Mouse (Mus musculus) ES-Bruce4 (cell line): ENCODE measurements at regions not wholly inside any gene's neighbourhood (a gene's known extent, or its start where the extent isn't known, plus 50 kb on each side); places are given as distances from the start of the nearest gene placed in this dataset.

Source experiments
- H3K27ac ChIP-seq: 2 replicates; pipeline ENCODE4 v1.5.1; 2012; ENCODE audit warnings: low read length, inconsistent platforms; ENCODE audit not compliant: insufficient read depth
- H3K27me3 ChIP-seq: 2 replicates; pipeline ENCODE4 v1.6.1; 2012; ENCODE audit warnings: mild to moderate bottlenecking, low read length, inconsistent platforms; ENCODE audit not compliant: control insufficient read depth, poor library complexity, insufficient read depth, severe bottlenecking
- H3K36me3 ChIP-seq: 2 replicates; pipeline ENCODE4 v1.6.1; 2012; ENCODE audit warnings: inconsistent platforms, mild to moderate bottlenecking, low read length, moderate library complexity; ENCODE audit not compliant: control insufficient read depth, poor library complexity, insufficient read depth, severe bottlenecking
- H3K4me1 ChIP-seq: one replicate; pipeline ENCODE4 v1.8.1; 2011; ENCODE audit warnings: low read length; ENCODE audit not compliant: control insufficient read depth, insufficient read depth
- H3K4me3 ChIP-seq: 2 replicates; pipeline ENCODE4 v1.5.1; 2011; ENCODE audit warnings: low read depth, mild to moderate bottlenecking, low read length
- H3K9ac ChIP-seq: 2 replicates; pipeline ENCODE4 v1.6.1; 2012; ENCODE audit warnings: low read depth, mild to moderate bottlenecking, inconsistent platforms; ENCODE audit not compliant: poor library complexity, severe bottlenecking
- H3K9me3 ChIP-seq: replicated peaks from 2 replicates; pipeline ENCODE4 v1.6.1; 2012; ENCODE audit warnings: mild to moderate bottlenecking, low read length, inconsistent platforms; ENCODE audit not compliant: control insufficient read depth, poor library complexity, insufficient read depth, severe bottlenecking
- CTCF ChIP-seq: IDR thresholded peaks from one replicate; pipeline ENCODE4 v1.8.1; 2011; ENCODE audit warnings: low read depth, low read length
- EP300 ChIP-seq: IDR thresholded peaks from 2 replicates; pipeline ENCODE4 v1.6.1; 2011; ENCODE audit warnings: low read depth, low read length; ENCODE audit not compliant: insufficient read depth
- POLR2A ChIP-seq: IDR thresholded peaks from one replicate; pipeline ENCODE4 v1.8.1; 2011; ENCODE audit warnings: low read length; ENCODE audit not compliant: insufficient read depth

GRCm38 (mm10) chr13:59887306-59887705, 64.4 kb upstream of the Tut7 start:
- no peak overlapping the region for H3K27ac ChIP-seq

GRCm38 (mm10) chr13:59886572-59886971, 63.6 kb upstream of the Tut7 start:
- Histone ChIP-seq H3K27me3 (no peaks in the 10 kb centered on the region), H3K27ac (no peak overlapping the region), H3K4me1 (no peaks in the 10 kb centered on the region), H3K4me3 (no peak overlapping the region), H3K36me3 (no peaks in the 10 kb centered on the region), H3K9ac (no peak overlapping the region), H3K9me3 (no peaks in the 10 kb centered on the region)
- peak; percentile 55 for TF ChIP-seq CTCF
- no peak for TF ChIP-seq POLR2A

More at GRCm38 (mm10) chr13:59887306-59887705, 64.4 kb upstream of the Tut7 start:
- Histone ChIP-seq H3K36me3 (no peaks in the 10 kb centered on the region), H3K9me3 (no peaks in the 10 kb centered on the region), H3K9ac (no peak overlapping the region), H3K27me3 (no peaks in the 10 kb centered on the region; the same call in 1 of the 2 replicates), H3K4me3 (no peak overlapping the region), H3K4me1 (no peaks in the 10 kb centered on the region)
- no peak for TF ChIP-seq EP300
- no peak for TF ChIP-seq CTCF
- no peak for TF ChIP-seq POLR2A

- Histone ChIP-seq H3K9me3 (no peaks in the 10 kb centered on the region), H3K27me3 (no peaks in the 10 kb centered on the region), H3K4me3 (no peak overlapping the region), H3K36me3 (no peaks in the 10 kb centered on the region), H3K4me1 (no peaks in the 10 kb centered on the region), H3K9ac (no peak overlapping the region), H3K27ac (no peak overlapping the region)
- TF ChIP-seq CTCF (no peak), POLR2A (no peak), EP300 (no peak)
Measured at GRCm38 (mm10) chr13:59881989-59882784, 59.2 kb upstream of the Tut7 start.

GRCm38 (mm10) chr13:59880055-59880454, 57.1 kb upstream of the Tut7 start:
- Histone ChIP-seq H3K36me3 (no peaks in the 10 kb centered on the region), H3K4me3 (no peak overlapping the region), H3K4me1 (no peaks in the 10 kb centered on the region), H3K9ac (no peak overlapping the region), H3K27me3 (no peaks in the 10 kb centered on the region), H3K9me3 (no peaks in the 10 kb centered on the region), H3K27ac (no peak overlapping the region)
- TF ChIP-seq POLR2A (no peak), EP300 (no peak), CTCF (no peak)

GRCm38 (mm10) chr13:59875637-59876036, 52.7 kb upstream of the Tut7 start:
- Histone ChIP-seq H3K27me3 (no peaks in the 10 kb centered on the region), H3K4me3 (no peak overlapping the region), H3K4me1 (no peaks in the 10 kb centered on the region), H3K36me3 (no peaks in the 10 kb centered on the region), H3K9me3 (no peaks in the 10 kb centered on the region; the same call in 1 of the 2 replicates), H3K27ac (no peak overlapping the region), H3K9ac (no peak overlapping the region)
- TF ChIP-seq POLR2A (no peak), EP300 (no peak), CTCF (no peak)

GRCm38 (mm10) chr13:59874137-59874931, 51.4 kb upstream of the Tut7 start:
- TF ChIP-seq POLR2A (no peak), CTCF (no peak), EP300 (no peak)
- H3K36me3 ChIP-seq, result no peaks in the 10 kb centered on the region
- H3K27ac ChIP-seq, result no peak overlapping the region
- no peak overlapping the region for H3K9ac ChIP-seq
- no peaks in the 10 kb centered on the region; the same call in 1 of the 2 replicates for H3K9me3 ChIP-seq
- no peaks in the 10 kb centered on the region for H3K4me1 ChIP-seq
- no peaks in the 10 kb centered on the region for H3K27me3 ChIP-seq
- H3K4me3 ChIP-seq, result no peak overlapping the region
